Mouse (Mus musculus) sigmoid colon, adult 10 weeks (tissue): ENCODE results near the gene Nox3. TPM values are rescaled to one million over a fixed set of nuclear protein-coding genes. Genes with fewer than 3 reads are reported as not detected.

Source experiments
- polyA plus RNA-seq: library from polyadenylated mRNA; stranded (reverse); fragments of 350-450 nt; fragmentation: Illumina TruSeq; extraction: RNeasy Lipid Tissue Mini Kit (QIAGEN cat#74804); gene quantifications from one replicate; pipeline ENCODE4 v1.2.3, GENCODE M21; 2014; ENCODE audit warnings: low read depth, low replicate concordance

Gene Nox3
- polyA plus RNA-seq = not detected

DNA sequence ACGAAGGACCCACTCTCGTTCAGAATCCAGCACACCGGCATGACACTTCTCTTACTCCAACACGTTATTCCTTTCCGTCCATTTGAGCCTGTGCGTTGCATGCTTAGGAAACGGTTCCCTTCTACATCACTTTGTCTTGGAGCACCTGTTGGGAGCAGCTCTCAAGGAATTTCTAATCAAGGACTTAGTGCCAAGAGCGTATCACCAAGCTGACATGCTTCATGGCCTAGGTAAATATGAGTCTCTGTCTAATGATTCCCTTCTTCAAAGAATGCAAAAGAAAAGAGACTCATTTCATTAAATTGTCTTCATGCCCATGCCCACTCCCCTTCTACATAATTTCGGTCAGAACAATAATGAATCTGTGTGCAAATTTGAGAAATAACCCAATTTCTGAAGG, at the start of gene Nox3:
Nox3 (minus strand) TSS at position 101 of the 400 bp plus-strand sequence.

Other genes starting within 250 kb of the Nox3 start
- not detected for gene Cldn20, start 163.7 kb downstream of the Nox3 start, polyA plus RNA-seq
- 13.6 TPM for gene Tfb1m, start 138.5 kb downstream of the Nox3 start, polyA plus RNA-seq